Mouse (Mus musculus): ENCODE data around the gene Ksr2. TPM values are rescaled to one million over a fixed set of nuclear protein-coding genes. Genes with fewer than 3 reads are reported as not detected.

The Ksr2 gene
- polyA plus RNA-seq, 1 experiment from 2014 or later = 0.46 TPM

- H3K36me3 ChIP-seq = no peaks in the 10 kb centered on the region
- H3K9me3 ChIP-seq = no peaks in the 10 kb centered on the region
- H3K27ac ChIP-seq = no peak overlapping the region
- H3K4me3 ChIP-seq (replicated peaks) = no peak overlapping the region
- WGBS = 48% methylated on average over 6 of the region's 6 CpGs
- no peaks in the 10 kb centered on the region for H3K27me3 ChIP-seq (replicated peaks)
- peaks cover 3% of the 10 kb centered on the region; the same call in 1 of the 2 replicates for H3K4me1 ChIP-seq (replicated peaks)
- no peak overlapping the region for H3K9ac ChIP-seq
- no peak overlapping the region for H3K4me2 ChIP-seq (replicated peaks)
- no peak for ATAC-seq
Measured at GRCm38 (mm10) chr5:117726548-117726947, 312.7 kb downstream of the Ksr2 start.

DNA sequence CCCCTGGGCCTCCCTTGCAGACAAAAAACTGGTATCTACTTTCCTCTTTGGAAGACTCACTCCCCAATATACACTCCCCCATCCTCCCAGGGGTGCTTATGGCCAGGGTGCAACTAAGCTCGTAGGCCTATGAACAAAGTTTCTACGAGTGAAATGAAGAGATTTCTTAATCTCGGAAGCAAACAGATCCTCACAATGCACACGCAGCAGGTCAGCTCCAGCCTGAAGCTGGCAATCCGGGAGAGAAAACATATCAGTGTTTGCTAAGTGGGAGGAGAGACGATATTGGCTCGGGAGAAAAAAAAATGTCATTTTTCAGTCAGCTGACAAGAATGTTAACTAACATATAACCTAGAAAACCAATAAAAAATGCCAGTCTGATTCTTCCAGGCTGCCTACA, 313.3 kb downstream of the Ksr2 start:
- Histone ChIP-seq H3K27ac (no peak overlapping the region), H3K4me2 (replicated peaks) (no peak overlapping the region), H3K9me3 (no peaks in the 10 kb centered on the region), H3K4me3 (replicated peaks) (no peak overlapping the region), H3K9ac (no peak overlapping the region), H3K27me3 (replicated peaks) (no peaks in the 10 kb centered on the region), H3K4me1 (replicated peaks) (peaks cover 3% of the 10 kb centered on the region; the same call in 1 of the 2 replicates), H3K36me3 (no peaks in the 10 kb centered on the region)
- WGBS = 48% methylated on average over 7 of the region's 7 CpGs
- no peak for ATAC-seq

DNA sequence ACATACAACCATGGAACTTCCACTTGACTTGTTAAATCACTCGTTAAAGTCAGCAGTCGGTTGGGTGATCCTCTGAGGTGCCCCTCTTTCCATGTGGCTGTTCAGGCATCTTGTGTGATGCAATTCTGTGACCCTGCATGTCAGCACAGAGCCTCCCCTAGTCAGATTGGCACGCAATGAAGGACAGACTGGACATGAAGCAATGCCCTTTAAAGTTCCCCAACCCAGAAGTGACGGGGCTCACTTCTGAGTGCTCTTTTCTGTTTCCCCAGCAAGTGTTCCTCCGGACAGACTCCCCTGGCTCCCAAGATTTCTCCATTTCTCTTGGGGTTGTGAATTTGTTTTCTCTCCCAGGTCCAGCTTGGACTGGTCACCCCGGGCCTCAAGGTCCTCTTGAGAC, 317.5 kb downstream of the Ksr2 start:
- no peak for ATAC-seq
- peaks cover 3% of the 10 kb centered on the region; the same call in 1 of the 2 replicates for H3K4me1 ChIP-seq (replicated peaks)
- H3K36me3 ChIP-seq = no peaks in the 10 kb centered on the region
- no peak overlapping the region for H3K9ac ChIP-seq
- no peak overlapping the region for H3K4me2 ChIP-seq (replicated peaks)
- no peaks in the 10 kb centered on the region for H3K9me3 ChIP-seq
- H3K4me3 ChIP-seq (replicated peaks) = no peak overlapping the region
- H3K27ac ChIP-seq = no peak overlapping the region
- H3K27me3 ChIP-seq (replicated peaks) = no peaks in the 10 kb centered on the region
- 81% methylated on average over 6 of the region's 6 CpGs for WGBS

DNA sequence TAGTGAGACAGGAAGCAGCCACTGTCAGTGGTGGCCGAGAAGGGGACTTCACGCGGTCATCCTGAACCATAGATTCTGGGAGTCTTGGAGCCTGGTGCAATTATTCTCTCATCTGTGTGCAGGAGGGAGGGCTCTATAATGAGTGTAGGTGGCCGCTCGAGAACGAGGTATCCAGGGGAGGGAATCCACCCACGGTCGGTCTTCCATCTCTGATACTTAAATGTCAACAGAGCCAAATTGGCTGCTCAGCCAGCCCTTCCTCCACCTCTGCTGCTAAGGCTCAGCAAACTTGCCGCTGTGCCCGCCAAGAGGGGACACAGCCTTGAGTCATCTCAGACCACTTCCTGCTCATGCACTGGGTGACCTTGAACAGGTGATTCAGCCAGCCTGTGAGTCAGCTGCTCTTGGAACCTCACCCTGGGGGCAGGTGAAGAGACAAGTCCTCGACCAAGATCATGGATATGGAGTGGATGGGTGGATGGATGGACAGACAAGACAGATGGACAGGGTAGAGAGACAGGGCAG, 330.9 kb downstream of the Ksr2 start:
- no peak overlapping the region for H3K4me2 ChIP-seq (replicated peaks)
- H3K36me3 ChIP-seq = no peaks in the 10 kb centered on the region
- H3K4me3 ChIP-seq (replicated peaks) = no peak overlapping the region
- no peaks in the 10 kb centered on the region for H3K27me3 ChIP-seq (replicated peaks)
- ATAC-seq = no peak
- 59% methylated on average over 11 of the region's 11 CpGs for WGBS
- no peak overlapping the region for H3K9ac ChIP-seq
- no peak overlapping the region for H3K27ac ChIP-seq
- no peaks in the 10 kb centered on the region for H3K9me3 ChIP-seq
- no peaks in the 10 kb centered on the region for H3K4me1 ChIP-seq (replicated peaks)

GRCm38 (mm10) chr5:117749353-117749752, 335.6 kb downstream of the Ksr2 start:
- ATAC-seq = no peak
- H3K36me3 ChIP-seq = no peaks in the 10 kb centered on the region
- H3K27ac ChIP-seq = no peak overlapping the region
- WGBS = 27% methylated on average over 5 of the region's 5 CpGs
- no peak overlapping the region for H3K9ac ChIP-seq
- no peak overlapping the region for H3K4me3 ChIP-seq (replicated peaks)
- no peaks in the 10 kb centered on the region for H3K9me3 ChIP-seq
- no peaks in the 10 kb centered on the region for H3K27me3 ChIP-seq (replicated peaks)
- no peaks in the 10 kb centered on the region for H3K4me1 ChIP-seq (replicated peaks)
- no peak overlapping the region for H3K4me2 ChIP-seq (replicated peaks)

- no peak overlapping the region for H3K9ac ChIP-seq
- no peak overlapping the region for H3K27ac ChIP-seq
- H3K4me2 ChIP-seq (replicated peaks) = no peak overlapping the region
- 58% methylated on average over 12 of the region's 12 CpGs for WGBS
- no peak overlapping the region for H3K4me3 ChIP-seq (replicated peaks)
- H3K9me3 ChIP-seq = no peaks in the 10 kb centered on the region
- no peaks in the 10 kb centered on the region for H3K4me1 ChIP-seq (replicated peaks)
- no peak for ATAC-seq
- H3K27me3 ChIP-seq (replicated peaks) = no peaks in the 10 kb centered on the region
- H3K36me3 ChIP-seq = no peaks in the 10 kb centered on the region
Measured at GRCm38 (mm10) chr5:117757696-117758482, 344.1 kb downstream of the Ksr2 start.

DNA sequence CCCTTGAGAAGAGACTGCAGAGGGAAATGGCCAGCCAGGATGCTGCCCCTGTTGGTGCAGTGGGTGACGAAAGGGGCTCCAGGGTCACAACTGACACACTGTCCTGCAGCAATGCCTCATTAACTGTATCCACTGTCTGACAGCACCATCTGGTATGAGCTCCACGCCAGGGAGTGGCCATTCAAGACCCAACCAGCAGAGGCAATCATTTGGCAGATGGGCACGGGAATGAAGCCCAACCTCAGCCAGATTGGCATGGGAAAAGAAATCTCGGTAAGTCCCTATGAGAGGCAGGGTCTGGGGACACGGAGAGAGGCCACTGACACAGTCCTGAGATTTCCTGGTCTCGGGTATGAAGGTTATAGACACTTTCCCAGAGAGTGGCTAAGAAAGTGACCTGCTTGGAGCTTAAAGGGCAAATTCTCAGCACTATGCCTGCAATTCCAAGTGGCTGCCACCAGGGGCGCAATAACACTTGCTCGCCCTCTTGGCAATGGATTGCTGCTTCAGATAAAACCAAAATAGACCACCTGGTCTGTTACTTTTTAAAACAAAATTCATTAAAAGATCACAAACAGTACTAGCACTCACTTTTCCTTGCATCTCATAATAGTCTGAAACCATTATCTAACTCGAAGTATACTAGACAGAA, 347.5 kb downstream of the Ksr2 start:
- H3K9me3 ChIP-seq = no peaks in the 10 kb centered on the region
- no peaks in the 10 kb centered on the region for H3K4me1 ChIP-seq (replicated peaks)
- WGBS = 72% methylated on average over 9 of the region's 9 CpGs
- no peaks in the 10 kb centered on the region for H3K27me3 ChIP-seq (replicated peaks)
- no peak overlapping the region for H3K27ac ChIP-seq
- H3K36me3 ChIP-seq = no peaks in the 10 kb centered on the region
- no peak overlapping the region for H3K9ac ChIP-seq
- no peak overlapping the region for H3K4me2 ChIP-seq (replicated peaks)
- H3K4me3 ChIP-seq (replicated peaks) = no peak overlapping the region
- ATAC-seq = no peak

DNA sequence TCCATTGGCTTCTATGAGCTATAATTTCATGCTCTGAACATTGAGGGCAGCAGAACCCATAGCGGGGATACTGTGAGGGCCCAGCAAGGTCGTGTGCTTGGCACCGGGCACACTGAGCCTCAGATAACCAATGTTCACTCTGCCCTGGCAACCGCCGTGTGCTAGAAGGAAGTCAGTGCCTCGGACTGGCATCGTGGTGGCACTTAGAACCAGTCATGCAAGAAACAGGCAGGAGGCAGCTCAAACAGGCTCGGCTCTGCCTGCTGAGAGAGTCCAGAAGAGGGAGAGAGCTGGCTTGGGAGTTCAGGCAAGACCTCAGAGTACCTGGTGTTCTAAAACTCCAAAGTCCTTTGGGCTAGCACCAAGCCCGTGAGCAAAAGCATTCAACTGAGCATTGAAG, 350.7 kb downstream of the Ksr2 start:
- ATAC-seq = no peak
- Histone ChIP-seq H3K4me1 (replicated peaks) (no peaks in the 10 kb centered on the region), H3K27ac (no peak overlapping the region), H3K9me3 (no peaks in the 10 kb centered on the region), H3K4me2 (replicated peaks) (no peak overlapping the region), H3K4me3 (replicated peaks) (no peak overlapping the region), H3K9ac (no peak overlapping the region), H3K36me3 (no peaks in the 10 kb centered on the region), H3K27me3 (replicated peaks) (no peaks in the 10 kb centered on the region)
- 83% methylated on average over 9 of the region's 9 CpGs for WGBS

- 63% methylated on average over 11 of the region's 11 CpGs for WGBS
- Histone ChIP-seq H3K4me3 (replicated peaks) (no peak overlapping the region), H3K9me3 (no peaks in the 10 kb centered on the region), H3K4me2 (replicated peaks) (no peak overlapping the region), H3K27me3 (replicated peaks) (no peaks in the 10 kb centered on the region), H3K36me3 (no peaks in the 10 kb centered on the region), H3K9ac (no peak overlapping the region), H3K4me1 (replicated peaks) (no peaks in the 10 kb centered on the region), H3K27ac (no peak overlapping the region)
- no peak for ATAC-seq
Measured at GRCm38 (mm10) chr5:117779175-117779574, 365.4 kb downstream of the Ksr2 start.

DNA sequence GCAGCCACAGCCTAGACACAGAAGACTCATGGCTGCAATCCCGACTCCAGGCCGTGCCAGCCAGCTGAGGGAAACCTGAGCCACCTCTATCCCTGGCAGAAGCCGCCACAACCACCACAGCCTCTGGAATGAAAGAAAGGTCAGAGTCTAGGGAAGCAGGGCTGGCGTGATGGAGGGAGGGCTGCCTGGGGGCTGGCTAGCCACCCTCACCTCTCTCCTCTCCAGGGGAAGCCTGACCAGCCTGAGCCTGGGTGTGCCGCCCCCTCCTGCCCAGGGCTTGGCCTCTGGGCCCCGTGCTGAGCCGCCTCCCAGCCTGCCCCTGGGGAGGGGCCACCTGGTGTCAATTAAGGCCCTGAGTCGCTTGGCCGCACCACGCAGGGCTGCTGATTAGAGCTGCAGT, 366.9 kb downstream of the Ksr2 start, which contains the start of gene Nos1:
TSS of gene Nos1 (plus strand) at position 352 of the 400 bp plus-strand sequence.
- Histone ChIP-seq H3K27ac (no peak within 1 kb of the TSS), H3K36me3 (no peaks in the 10 kb centered on the region), H3K4me2 (replicated peaks) (no peak within 1 kb of the TSS), H3K9ac (no peak within 1 kb of the TSS), H3K9me3 (no peaks in the 10 kb centered on the region), H3K27me3 (replicated peaks) (no peaks in the 10 kb centered on the region), H3K4me1 (replicated peaks) (no peaks in the 10 kb centered on the region), H3K4me3 (replicated peaks) (no peak within 1 kb of the TSS)
- WGBS = 23% methylated on average over 10 of the region's 10 CpGs
- ATAC-seq = no peak

DNA sequence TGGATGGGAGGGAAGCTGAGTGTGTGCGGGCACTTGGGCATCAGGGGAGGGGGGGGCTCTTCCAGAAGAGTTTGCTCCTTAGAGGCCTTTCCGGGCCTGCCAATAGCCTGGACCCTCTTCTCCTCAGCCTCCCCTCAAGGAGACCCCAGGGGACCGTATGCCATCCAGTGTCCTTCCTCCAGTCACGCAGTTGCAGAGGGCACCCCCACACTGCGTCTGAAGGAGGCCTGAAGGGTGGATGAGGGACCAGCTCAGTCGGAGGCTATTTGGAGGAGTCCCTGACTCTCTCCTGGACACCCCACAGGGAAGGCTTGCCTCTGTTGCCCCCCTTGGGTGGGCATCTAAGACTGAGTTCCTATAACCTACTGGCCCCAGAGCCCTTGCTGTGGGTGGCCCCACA, 367.4 kb downstream of the Ksr2 start:
- Histone ChIP-seq H3K9ac (no peak overlapping the region), H3K9me3 (no peaks in the 10 kb centered on the region), H3K27ac (no peak overlapping the region), H3K4me2 (replicated peaks) (no peak overlapping the region), H3K4me3 (replicated peaks) (no peak overlapping the region), H3K27me3 (replicated peaks) (no peaks in the 10 kb centered on the region), H3K4me1 (replicated peaks) (no peaks in the 10 kb centered on the region), H3K36me3 (no peaks in the 10 kb centered on the region)
- 63% methylated on average over 6 of the region's 6 CpGs for WGBS
- ATAC-seq = no peak

DNA sequence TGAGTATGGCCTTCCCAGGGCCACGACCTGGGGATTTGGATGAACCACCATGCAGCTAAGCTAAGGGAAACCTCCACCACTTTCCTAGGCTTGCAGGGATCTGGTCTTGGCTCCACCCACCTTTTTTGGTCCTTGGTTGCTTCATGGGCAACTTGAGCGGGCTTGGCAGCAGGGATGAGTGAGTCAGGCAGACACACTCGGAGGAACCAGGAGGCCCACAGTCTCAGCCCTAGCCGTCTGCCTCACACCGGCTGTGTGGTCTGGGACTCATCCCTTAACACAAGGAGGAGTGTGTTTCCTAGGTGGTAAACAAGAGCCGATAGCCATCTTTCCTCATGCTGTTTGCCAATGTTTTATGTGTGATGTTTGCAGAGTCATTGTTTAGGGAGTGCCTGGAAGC, 376.3 kb downstream of the Ksr2 start:
- no peaks in the 10 kb centered on the region for H3K36me3 ChIP-seq
- H3K4me3 ChIP-seq (replicated peaks) = no peak overlapping the region
- no peak for ATAC-seq
- no peaks in the 10 kb centered on the region for H3K27me3 ChIP-seq (replicated peaks)
- WGBS = 36% methylated on average over 6 of the region's 6 CpGs
- H3K9ac ChIP-seq = no peak overlapping the region
- no peaks in the 10 kb centered on the region for H3K9me3 ChIP-seq
- H3K27ac ChIP-seq = no peak overlapping the region
- H3K4me1 ChIP-seq (replicated peaks) = no peaks in the 10 kb centered on the region; the same call in 1 of the 2 replicates
- no peak overlapping the region for H3K4me2 ChIP-seq (replicated peaks)

Measured in intestine, embryonic 15.5 days (tissue).